Mouse (Mus musculus): ENCODE data around the gene Zscan4b. TPM values are rescaled to one million over a fixed set of nuclear protein-coding genes. Genes with fewer than 3 reads are reported as not detected.
"Not testable (repeated sequence)": the region's sequence is repeated elsewhere in the genome, so short reads cannot be mapped to it uniquely, and the experiment has no call there.

Gene Zscan4b
- not detected for total RNA-seq (2021)
- long read RNA-seq, result 0 reads

GRCm38 (mm10) chr7:10904950-10905349 lies at the start of gene Zscan4b:
Gene Zscan4b, minus strand, starts transcription at chr7:10905050.
- DNase-seq (ENCODE audit: low spot score in 2 of 2), result not testable (repeated sequence)

Other genes starting within 250 kb of the Zscan4b start
- not detected for gene Nlrp4b, start 217.3 kb downstream of the Zscan4b start, total RNA-seq (2021)
- gene Vmn1r71, start 150.7 kb downstream of the Zscan4b start, total RNA-seq (2021), result not detected
- not detected for gene Zscan4c, start 100.7 kb upstream of the Zscan4b start, total RNA-seq (2021)
- gene Zscan4-ps1, start 164.6 kb upstream of the Zscan4b start, total RNA-seq (2021), result not detected

All from layer of hippocampus, postnatal 10 days (tissue).